Mouse (Mus musculus) mature B cell (primary cell): ENCODE data around the gene Srrm2.

Experiments used
- in situ Hi-C: fragments of 300-500 bp; cut with MboI; formaldehyde crosslinking; loops from 2 replicates; pipeline ENCODE4 v1.14.3; 2019

Srrm2 gene

DNA sequence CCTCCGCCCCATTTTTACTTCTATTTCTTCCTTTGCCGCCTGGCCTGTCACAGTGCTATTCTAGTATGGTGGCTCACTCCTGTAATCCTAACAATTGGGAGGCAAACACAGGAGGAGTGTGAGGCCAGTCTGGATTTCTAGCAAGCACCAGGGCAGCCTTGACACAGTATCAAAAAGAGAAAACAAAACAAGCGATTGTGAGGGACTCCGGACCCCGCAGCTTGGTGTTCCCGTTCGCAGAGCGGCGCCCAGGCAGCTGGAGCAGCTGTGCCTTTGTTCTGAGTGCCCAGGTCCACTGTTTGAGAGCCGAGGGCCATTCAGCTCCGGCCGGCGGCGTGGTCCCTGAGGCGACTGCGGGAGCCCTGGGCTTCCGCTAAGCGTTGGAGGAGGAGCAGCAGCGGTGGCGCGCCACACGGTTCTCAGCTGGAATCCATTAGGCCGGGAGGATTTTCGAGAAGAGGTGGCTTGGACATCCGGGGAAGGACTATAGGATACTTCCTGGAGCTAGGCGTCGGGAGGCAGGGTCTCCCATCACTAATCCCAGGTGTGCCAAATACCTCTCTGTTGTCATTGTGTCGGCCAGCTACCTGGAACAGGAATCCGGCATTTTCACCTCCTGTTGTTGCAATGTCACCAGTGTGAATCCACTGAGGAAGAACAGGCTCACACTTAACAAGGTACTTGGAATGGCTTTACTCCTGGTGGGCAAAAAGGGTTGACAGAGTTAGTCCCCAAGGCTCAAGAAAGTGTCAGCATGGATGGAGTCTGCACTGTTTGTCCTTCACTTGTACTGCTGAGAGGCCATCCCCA lies at the start of gene Srrm2:
Gene Srrm2, plus strand, starts transcription at position 264 of the 810 bp plus-strand sequence.
- in situ Hi-C loops = no loop called here

DNA sequence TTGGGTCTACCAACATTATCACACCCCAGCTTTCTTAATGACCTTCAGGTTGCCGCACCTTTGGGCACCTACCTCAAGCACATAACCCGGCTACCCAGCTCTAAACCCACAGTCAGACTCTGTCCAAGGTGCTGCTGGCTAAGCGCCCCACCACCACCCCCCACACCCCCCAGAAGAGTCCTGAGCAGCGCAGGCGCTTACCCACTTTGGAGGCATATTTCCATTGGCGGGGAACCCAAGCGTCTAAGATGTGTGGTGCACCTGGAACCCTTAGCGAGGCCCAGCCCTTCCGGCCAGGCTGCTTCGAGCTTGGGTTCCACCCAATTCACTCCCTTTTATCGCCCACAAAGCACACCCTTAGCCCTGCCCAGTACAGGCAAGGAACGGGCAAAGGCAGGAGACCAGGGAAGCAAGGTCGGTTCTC lies 49.7 kb upstream of the Srrm2 start, which contains the start of gene Paqr4:
Gene Paqr4, minus strand, starts transcription at position 270 of the 424 bp plus-strand sequence.
- in situ Hi-C loops = no loop called here

DNA sequence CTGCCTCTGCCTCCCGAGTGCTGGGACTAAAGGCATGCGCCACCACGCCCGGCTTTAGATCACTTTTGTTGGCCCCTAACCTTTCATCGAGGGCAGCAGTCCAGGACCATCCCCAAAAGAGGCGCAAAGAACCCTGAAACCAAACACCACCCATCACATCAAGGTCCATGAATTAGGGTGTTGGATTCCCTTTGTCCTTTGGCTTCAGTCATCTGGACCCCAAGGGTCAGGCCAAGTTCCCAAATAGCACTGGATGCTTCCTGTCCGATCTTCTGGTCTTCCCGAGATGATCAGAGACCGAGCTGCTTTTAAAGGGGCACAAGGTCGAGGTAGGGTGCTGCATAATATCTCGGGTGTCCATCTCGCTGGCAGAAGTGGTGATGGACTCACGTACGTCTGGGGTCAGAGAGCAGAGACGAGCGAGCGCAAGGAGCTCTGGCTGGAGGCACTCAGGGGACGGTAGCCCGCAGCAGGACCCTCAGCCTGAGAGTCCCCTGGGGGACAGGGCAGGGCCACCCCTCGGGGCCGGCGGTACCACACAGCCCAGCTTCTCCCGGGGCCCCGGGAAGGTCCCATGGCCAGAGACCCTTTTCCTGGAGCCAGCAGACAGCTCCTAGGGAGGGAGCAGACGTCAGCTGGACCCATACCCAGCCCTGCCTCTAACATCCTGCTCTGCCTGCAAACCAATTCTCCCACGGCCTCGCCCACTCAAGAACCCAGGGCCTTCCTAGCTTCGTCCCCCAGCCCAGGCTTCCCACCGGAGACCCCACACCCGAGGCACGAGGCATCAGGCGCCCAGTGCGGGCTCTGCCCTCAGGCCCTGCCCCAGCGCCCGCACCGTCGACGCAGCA lies 48.7 kb upstream of the Srrm2 start:
- in situ Hi-C loops = no loop called here

DNA sequence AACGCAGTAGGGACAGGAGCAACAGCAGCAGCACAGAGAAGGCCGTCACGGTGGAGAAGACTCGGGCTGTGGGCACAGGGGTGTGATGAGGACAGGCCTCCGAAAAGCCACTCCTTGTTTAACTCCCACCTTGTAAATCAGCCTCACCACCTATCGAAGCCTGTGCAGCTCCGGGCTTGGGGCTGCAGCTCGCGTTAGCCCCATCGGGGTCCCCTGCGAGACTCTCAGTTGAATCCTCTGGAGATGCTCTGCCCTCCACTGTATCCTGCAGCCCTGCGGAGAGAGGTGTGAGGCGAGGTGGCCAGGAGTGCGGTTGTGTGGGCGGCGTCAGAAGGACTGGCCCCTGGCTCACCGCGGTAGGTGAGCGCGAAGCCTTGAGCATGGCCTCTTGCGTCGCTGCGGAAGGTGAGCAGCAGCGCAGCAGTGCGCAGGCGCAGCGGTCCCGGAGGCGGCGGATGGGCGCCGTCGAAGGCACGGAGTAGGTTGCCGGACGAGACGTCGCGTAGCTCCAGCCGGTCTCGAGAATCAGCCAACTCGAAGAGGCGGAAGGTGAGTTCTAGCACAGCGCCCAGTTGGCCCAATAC lies 48.0 kb upstream of the Srrm2 start:
- in situ Hi-C loops = no loop called here

DNA sequence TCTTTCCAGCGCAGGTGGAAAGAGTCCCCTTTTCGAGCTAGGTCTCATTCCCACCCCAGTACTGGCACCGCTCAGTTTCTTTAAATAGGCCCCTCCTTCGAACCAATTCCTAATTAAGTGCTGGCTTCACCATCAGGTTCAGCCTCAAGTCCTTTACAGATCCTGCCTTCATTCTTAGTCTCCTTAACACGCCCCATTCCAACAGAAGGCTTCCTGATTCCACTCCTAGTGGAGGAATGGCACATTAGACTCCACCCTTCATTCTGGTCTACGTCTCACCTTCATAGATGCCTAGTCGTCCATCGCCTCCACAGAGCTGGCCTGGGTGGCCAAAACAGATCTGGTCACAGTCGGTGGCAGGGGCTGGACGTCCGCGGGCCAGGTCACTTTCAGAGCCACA lies 47.4 kb upstream of the Srrm2 start:
- in situ Hi-C loops = no loop called here

DNA sequence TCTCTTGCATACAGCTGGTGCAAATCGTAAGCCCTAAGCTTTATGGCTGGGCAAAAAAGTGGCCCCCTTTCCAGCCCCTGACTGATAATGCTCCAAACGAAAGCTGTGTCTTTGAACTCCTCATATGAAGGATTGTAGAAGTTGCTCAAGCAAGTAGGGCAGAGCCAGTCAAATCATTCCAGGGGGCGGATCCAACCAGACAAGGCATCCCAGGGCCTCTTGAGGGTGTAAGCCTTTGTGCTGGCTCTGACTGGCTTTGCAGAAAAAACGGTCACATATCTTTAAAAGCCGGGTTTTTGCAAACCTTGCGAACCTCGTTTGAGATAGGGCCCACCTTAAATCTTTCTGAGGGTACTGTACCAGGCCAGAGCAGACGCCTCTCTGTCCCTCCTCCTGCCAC lies 46.3 kb upstream of the Srrm2 start:
- in situ Hi-C loops = no loop called here

DNA sequence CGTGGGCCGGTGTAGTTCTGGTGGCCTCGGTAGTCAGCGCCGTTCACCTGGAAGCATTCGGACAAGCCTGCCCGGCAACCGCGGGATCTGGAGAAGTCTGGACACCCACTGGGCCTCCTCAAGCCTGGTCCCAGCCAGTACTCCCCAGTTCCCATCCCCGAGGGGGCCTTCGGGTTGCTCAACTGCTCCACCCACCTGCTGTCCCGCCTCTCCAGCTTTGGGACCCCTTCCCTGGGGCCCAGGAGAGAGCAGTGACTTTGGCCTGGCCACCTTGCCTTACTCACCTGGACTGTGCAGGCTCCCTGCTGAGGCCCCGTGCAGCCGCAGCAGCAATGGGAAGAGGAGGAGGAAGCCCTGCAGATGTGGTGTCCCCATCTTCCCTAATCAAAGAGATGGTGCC lies 45.7 kb upstream of the Srrm2 start:
- in situ Hi-C loops = no loop called here

DNA sequence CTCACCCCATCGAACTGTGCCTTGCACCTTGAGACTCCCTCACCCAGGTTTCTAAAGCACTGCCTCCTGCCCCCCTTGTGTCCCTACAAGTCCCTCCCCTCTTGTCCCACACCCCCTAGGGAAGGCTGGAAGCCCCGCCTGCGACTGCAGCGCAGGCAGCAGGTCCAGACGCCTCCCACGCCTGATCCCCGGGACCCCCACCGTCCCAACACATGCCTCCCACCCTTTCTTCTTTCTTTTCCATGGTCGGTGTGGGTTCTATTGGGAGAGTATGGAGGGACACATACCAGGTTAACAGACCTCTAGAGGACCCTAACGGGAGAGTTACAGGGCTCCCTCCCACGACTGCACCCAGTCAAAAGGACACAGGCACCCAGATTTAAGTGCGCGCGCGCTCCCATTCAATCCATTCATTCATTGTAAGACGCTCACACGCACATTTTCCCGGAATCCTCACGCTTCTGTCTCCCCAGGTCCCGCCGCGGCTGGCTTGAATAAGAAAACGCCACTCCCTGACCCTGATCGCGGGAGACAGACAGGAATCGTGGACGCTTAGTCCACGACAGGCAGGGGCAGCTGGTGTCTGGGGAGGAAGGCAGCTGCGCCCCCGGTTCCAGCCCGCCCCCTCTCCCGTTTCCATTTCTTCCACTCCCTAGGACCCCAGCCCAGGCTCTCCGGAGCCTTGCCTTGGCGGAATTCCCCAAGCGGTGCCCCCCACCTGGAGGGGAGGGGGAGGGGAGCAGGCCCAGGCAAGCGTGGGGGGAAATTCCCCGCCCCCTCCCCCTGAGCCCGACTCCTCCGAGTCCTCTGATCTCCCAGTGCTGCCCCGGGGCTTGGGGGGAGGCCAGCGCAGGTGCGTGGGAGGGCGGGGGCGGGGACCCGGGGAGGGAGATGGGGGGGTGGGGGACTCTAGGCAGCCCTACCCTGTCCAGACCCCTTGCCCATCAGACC lies 44.8 kb upstream of the Srrm2 start, which contains the start of gene Kremen2:
Gene Kremen2, minus strand, starts transcription at position 533 of the 951 bp plus-strand sequence.
- in situ Hi-C loops = no loop called here

DNA sequence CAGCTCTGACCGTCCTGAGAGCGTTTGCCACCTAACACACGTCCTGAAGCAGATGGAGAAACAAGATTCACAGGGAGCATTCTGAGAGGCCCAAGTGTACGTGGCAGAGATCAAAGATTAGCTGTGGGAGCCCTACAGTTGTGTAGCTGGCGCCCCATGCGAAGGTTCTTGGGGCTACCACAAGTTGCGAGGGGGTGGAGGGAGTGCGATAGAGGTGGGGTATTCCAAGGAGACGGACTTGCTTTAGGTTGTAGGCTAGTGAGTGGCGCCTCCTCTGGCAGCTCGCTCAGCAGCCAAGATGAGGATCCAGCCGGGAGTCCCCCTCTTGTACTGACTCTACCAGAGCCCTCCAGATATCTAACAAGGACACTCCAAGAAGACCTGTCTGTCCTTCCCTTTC lies 44.0 kb upstream of the Srrm2 start:
- in situ Hi-C loops = no loop called here

DNA sequence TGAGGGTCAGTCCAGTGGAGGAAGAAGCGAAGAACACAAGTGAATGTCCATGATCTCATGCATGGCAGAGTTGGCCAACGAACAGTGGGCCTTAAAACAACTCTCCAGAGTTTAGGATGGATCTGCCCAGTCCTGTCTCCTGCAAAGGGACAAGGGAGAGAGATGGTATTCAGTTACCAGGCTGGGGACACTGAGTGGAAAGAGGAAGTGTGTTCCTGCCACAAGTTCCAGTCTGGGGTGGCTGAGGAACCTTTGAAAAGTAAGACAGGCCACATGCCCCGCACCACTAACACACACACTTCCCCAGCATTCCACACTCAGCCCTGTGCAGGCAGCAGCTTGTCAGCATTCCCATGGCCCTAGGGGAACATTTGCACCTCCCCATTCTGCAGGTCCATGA lies 43.6 kb upstream of the Srrm2 start:
- in situ Hi-C loops = no loop called here

DNA sequence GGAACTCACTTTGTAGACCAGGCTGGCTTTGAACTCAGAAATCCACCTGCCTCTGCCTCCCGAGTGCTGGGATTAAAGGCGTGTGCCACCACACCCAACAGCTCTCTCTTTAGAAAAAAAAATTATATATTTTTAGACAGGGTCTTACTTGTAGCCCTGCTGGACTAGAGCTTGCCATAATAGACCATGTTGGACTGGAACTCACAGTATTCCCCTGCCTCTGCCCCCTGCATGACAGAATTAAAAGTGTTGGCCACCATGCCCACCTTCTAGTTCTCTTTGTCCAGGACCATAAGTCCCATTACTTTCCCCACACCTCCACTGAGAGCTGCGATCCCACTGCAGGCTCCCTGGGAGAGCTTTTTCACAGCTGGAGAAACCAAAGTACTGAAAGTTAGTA lies 42.9 kb upstream of the Srrm2 start:
- in situ Hi-C loops = no loop called here

DNA sequence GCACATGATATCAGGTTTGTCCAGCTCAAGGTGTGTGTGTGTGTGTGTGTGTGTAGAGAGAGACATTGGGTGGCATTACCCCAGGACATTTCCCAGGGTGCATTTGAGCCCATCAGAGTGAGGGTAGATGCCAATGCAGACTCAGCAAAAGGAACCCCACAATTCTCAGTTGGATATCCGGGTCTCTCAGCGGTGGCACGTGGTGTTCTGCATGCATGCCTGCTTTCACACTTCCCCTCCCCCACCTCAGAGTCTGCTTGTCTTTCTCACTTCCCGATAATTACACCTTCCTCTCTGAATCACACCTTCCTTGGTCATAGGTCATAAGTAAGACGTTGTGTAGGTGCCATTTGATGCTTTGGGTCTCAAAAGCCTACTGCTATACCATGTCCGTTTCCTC lies 42.3 kb upstream of the Srrm2 start:
- in situ Hi-C loops = no loop called here

DNA sequence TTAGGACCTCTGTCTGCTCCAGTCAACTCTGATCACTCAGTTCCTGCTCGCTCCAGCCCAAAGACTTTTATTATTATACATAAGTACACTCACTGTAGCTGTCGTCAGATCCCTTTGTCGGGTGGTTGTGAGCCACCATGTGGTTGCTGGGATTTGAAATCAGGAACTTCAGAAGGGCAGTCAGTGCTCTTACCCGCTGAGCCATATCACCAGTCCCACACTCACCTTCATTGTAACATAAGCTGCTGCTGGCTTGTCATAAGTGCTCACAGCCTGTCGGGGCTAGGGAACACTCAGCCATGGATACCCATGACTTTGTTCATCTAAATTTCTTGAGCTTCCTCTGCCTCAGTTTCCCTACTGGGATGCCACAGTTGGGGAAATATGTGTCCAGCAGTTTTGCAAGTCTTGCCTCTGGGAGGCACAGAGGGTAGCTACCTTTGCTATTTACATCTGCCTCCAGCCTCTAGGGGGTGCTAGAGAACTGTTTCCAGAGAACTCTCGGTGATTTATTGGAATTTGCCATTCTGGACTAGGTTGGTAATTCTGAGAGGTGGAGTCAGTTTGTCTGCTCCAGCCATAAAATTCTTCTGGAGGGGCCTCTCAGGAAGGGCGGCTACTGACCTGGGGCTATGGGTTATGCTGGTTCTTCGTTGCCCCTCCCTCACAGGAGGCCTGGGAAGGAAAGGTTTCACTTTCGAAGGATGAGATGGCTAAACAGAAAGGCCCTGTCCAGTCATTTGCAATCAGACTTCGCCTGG lies 41.5 kb upstream of the Srrm2 start:
- in situ Hi-C loops = no loop called here

DNA sequence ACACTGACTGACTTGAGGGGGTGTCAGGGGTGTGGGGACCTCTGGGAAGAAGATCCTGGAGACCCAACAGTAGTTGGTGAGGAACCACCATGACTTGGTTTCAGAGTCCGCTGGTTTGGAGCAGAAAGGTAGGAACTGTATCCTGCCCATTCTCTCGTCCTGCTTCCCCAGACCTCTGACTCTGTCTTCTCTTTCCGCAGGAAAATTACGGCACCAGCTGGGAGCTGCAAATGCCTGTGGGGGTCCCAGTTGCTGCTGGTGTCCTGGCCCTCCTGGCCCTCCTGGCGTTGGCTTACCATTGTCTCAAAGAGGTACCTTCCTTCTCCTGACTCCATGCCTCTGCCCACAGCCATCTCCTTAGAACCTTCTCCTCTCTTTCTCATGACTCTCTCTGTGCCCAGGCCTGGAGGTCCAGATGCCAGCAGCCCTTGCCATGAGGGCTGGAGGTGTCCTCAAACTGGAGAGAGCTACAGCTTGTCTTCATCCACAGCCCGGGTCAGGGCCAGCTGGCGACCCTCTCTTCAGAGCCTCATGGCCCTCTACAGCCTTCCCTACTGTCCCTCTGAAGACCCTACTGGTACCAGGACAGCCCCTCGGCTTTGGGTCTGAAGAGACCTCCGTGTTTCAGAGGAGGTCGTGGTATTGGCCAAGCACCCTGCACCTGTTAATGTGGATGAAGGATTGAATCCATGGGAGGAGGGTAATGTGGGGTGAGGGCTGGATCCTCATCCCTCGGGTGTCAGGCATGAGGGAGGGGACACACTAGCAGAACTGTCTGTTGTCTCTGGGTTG lies 40.7 kb upstream of the Srrm2 start:
- in situ Hi-C loops = no loop called here

DNA sequence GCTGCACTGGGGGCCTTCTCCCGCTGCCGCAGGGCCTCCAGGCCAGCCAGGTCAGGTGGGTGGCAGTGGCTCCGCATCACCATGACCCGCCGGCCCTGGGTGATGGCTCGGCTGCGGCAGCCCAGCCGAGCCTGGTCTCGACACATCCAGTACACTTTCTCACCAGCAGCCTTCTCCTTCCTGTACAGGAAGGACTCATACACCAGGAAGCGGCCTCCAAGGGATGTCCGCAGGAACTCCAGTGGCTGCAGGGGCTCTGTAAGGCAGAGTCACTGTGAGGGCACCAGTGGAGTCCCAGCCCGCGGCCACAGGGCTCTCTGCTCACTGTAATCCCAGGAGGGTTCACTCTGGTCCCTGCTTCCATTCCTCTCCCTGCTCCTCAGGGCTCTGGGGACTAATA lies 34.6 kb upstream of the Srrm2 start:
- in situ Hi-C loops = no loop called here

DNA sequence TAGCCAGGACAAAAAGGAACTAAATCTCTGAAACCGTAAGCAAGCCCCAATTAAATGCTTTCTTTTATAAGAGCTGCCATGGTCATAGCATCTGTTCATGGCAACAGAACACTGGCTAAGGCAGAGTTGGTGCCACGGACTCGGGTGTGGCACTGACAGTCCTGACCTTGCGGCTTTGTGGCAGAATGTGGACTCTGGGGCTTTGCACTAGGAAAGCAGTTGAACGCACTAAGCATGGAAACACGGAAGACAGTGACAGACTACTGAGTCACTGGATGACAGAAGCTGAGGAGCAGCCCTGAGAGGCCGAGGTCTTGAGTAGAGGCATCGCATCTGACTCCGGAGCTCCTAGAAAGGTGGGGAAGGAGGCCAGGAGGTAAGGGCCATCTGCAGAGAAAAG lies 32.8 kb upstream of the Srrm2 start:
- in situ Hi-C loops = no loop called here

DNA sequence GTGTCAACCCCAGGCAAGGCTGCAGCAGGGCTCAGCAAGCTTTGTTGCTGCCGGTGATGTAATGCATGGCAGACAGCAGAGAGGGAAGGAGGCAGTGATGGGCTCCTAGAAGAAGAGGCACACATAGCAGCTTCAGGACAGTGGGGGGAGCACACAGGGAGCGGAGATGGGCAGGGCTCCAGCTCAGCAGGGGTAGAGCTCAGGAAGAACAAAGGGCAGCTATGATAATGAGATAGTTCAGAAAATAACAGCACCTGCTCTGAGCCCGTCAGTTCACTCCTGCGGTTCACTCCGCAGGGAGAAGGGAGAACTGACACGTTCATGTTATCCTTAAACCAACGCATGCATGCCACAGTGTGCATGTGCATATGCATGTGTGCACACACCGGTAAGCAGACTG lies 31.5 kb upstream of the Srrm2 start:
- in situ Hi-C loops = no loop called here

DNA sequence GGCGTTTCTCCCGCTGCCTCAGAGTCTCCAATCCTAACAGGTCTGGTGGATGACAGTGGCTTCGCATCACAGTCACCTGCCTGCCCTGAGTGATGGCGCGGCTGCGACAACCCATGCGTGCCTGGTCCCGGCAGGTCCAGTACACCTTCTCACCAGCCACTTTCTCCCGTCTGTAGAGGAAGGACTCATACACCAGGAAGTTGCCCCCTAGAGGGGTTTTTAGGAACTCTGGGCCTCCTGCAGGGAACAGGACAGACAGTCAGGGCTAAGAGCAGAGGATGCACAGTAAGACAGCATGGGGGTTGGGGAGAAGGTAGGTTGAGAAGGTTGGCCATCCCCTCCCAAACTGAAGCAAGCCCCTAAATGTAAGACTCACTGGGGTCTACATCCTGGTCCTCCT lies 30.1 kb upstream of the Srrm2 start:
- in situ Hi-C loops = no loop called here

DNA sequence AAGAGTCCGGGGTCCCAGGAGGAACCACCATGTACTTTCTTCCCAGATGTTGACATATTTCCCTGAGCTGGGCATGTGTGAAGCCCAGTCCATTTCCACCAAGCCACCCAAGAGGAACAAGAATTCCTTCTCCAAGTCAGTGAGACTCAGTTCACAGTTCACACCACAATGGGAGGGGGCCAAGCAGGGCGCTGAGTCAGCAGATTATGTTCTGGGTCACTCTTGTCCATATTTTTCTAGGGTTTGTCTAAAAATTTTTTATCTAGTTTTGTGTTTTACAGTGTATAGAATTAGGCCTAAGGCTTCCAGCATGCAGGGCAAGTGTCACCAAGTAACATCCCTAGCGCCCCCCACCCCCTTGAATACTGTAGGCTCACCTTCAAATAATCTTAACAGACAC lies 29.2 kb upstream of the Srrm2 start:
- in situ Hi-C loops = no loop called here

DNA sequence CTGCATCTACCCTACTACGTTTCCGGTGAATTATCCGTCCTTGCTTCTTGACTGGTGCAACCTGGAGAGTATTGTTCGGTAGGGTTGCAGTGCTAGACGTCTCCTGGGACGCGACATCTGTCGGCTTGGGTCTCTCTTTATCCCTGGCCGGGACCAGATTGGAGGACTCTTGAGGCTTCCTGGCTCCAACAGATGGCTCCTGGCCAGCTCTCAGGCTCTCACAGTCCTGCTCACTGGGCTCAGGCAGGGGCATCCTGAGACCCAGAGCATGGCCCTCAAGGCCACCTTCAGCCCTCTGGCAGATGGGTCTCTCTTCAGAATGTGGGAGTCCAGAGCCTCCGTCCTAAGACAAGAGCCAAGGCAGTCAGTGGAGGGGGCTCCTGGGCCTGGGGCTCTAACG lies 27.4 kb upstream of the Srrm2 start:
- in situ Hi-C loops = no loop called here
